ENCODE assay signal across 2 mouse cellular contexts in the genomic region with DNA sequence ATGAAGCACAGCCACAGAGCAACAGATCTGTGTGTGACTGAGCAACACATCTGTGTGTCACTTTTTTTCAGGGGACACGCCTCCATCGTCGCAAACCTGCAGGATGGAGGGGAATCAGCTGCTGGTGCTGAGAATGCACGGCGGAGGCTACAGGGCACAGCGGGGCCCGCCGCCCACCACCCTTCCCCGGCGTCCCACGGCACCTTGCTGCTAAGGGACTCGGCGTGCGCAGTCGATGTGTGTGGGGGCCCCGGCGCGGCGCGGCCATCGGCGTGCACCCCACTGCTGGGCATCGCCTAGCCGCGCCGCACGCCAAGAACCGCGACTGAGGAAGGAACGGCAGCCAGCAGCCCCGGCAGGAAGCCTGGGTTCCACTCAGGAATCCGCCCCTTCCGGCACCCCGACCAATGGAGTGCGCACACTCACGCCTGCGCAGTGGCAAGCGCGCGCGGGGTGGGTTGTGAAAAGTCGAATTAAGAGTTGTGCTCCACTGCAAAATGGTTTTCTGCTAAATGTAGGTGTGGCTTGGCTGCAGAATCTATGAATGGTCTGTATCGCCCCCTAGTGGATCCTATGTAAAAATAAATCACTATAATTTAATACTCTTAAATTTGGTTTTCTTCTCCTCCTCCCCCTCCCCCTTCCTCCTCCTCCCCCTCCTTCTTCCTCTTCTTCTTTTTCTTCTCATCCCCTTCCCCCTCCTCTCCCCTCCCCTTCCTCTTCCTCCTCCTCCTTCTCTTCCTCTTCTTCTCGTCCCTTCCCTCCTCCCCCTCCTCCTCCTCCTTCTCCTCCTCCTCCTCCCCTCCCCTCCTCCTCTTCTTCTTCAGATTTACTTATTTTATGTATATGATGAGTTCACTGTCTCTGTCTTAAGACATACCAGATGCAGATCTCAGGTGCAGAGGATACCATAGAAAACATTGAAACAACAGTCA.
A peak's percentile ranks its signal among the peaks of the same experiment; 100 is the strongest.
TF ChIP-seq lines count a peak whose summit lies in the region.

A gene (minus strand): TSS at position 293 of the 935 bp plus-strand sequence.
A gene (minus strand): TSS at position 341 of the 935 bp plus-strand sequence.
A gene (minus strand): TSS at position 426 of the 935 bp plus-strand sequence.

TF ChIP-seq in C2C12, 6 proteins besides CTCF, POLR2A, EP300 and RAD21:
- no peak for TF ChIP-seq MYOD1 (IDR thresholded peaks at IDR 0.05; ENCODE audit: control insufficient read depth, insufficient read length, low read depth)
- TF ChIP-seq MAX (IDR thresholded peaks at IDR 0.05) = peak; percentile 66

TF ChIP-seq in myocyte, 11 proteins besides CTCF, POLR2A, EP300 and RAD21:
- TF ChIP-seq REST (IDR thresholded peaks at IDR 0.05; ENCODE audit: insufficient read depth, insufficient read length) (peak; percentile 13), E2F4 (IDR thresholded peaks at IDR 0.05; ENCODE audit: insufficient read depth) (peak; percentile 66), CEBPB (IDR thresholded peaks at IDR 0.05; ENCODE audit: insufficient read depth, poor library complexity, severe bottlenecking) (no peak), MAX (IDR thresholded peaks at IDR 0.05; ENCODE audit: low read depth) (no peak), MYOG (IDR thresholded peaks at IDR 0.05; ENCODE audit: control insufficient read depth in 1 of 3, insufficient read depth in 1 of 3, insufficient read length in 2 of 3, low read depth in 2 of 3) (peak in 1 of 3 experiments; percentile 14), POLR2AphosphoS2 (IDR thresholded peaks at IDR 0.05; ENCODE audit: insufficient read length, low read depth) (peak; percentile 89), SRF (IDR thresholded peaks at IDR 0.05; ENCODE audit: control insufficient read depth, insufficient read length, low read depth) (no peak), MYOD1 (IDR thresholded peaks at IDR 0.05; ENCODE audit: control insufficient read depth in 1 of 3, insufficient read length in 2 of 3, low read depth in 2 of 3) (peak in 1 of 3 experiments; percentile 7), USF1 (IDR thresholded peaks at IDR 0.05; ENCODE audit: low read depth) (no peak), TCF12 (IDR thresholded peaks at IDR 0.05; ENCODE audit: insufficient read depth, poor library complexity, severe bottlenecking) (no peak), TCF3 (IDR thresholded peaks at IDR 0.05; ENCODE audit: insufficient read length, low read depth) (no peak)
